Mouse (Mus musculus) testis, adult 2 months (tissue): ENCODE measurements around the gene Mad1l1. TPM values are rescaled to one million over a fixed set of nuclear protein-coding genes. Genes with fewer than 3 reads are reported as not detected.

ENCODE experiments used
- H3K27ac ChIP-seq: fragments of 200-500 bp; 2 replicates; pipeline ENCODE4 v1.5.1; 2012; ENCODE audit warnings: low read depth, low read length; ENCODE audit not compliant: control insufficient read depth, insufficient read depth
- H3K27me3 ChIP-seq: fragments of 200-500 bp; 2 replicates; pipeline ENCODE4 v1.6.1; 2012; ENCODE audit warnings: mild to moderate bottlenecking, low read length, moderate library complexity; ENCODE audit not compliant: control insufficient read depth, insufficient read depth
- H3K36me3 ChIP-seq: fragments of 200-500 bp; 2 replicates; pipeline ENCODE4 v1.6.1; 2012; ENCODE audit warnings: mild to moderate bottlenecking, low read length; ENCODE audit not compliant: control insufficient read depth, insufficient read depth
- H3K4me1 ChIP-seq: fragments of 200-500 bp; 2 replicates; pipeline ENCODE4 v1.6.1; 2012; ENCODE audit warnings: low read length; ENCODE audit not compliant: control insufficient read depth, insufficient read depth
- H3K4me3 ChIP-seq: fragments of 200-500 bp; 2 replicates; pipeline ENCODE4 v1.5.1; 2012; ENCODE audit warnings: low read depth, mild to moderate bottlenecking, low read length, moderate library complexity, mixed read lengths; ENCODE audit not compliant: control insufficient read depth
- CTCF ChIP-seq: fragments of 200-500 bp; IDR thresholded peaks from 2 replicates; pipeline ENCODE4 v1.5.1; 2012; ENCODE audit warnings: low read depth, mild to moderate bottlenecking, inconsistent platforms, low read length, moderate library complexity; ENCODE audit not compliant: control insufficient read depth, insufficient read depth, insufficient replicate concordance
- POLR2A ChIP-seq: fragments of 200-500 bp; IDR thresholded peaks from 2 replicates; pipeline ENCODE4 v1.6.1; 2012; ENCODE audit warnings: low read depth, mild to moderate bottlenecking, inconsistent platforms, low read length, moderate library complexity; ENCODE audit not compliant: control insufficient read depth
- polyA plus RNA-seq: library from polyadenylated mRNA; depleted of rRNA; stranded (reverse); fragments of >200 nt; gene quantifications from 2 replicates; pipeline ENCODE4 v1.2.3, GENCODE M21; 2012

Mad1l1 gene
- polyA plus RNA-seq, 1 experiment = 16.7 TPM

DNA sequence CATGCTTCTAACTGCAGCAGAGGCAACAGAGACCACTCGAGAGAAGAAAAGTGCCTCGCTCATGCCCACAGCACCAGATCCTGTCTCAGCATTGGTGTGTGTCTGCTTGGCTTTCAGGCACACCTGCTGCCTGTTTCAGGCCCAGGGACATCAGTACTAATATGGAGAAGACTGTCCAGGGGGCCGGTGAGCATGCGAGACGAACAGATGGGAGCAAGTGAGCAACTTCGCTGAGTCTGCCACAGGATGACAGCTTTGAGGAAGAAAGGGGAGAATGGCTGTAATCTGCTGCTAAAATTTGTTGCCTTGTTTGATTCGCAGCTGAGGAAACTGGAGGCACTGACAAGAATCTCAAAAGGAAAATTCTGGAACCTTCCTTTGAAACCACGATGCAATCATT, 227.9 kb downstream of the Mad1l1 start:
- H3K27ac ChIP-seq = no peak overlapping the region
- no peaks in the 10 kb centered on the region for H3K27me3 ChIP-seq
- TF ChIP-seq CTCF = no peak
- TF ChIP-seq POLR2A = no peak
- H3K4me3 ChIP-seq = no peak overlapping the region
- H3K36me3 ChIP-seq = no peaks in the 10 kb centered on the region
- H3K4me1 ChIP-seq = no peaks in the 10 kb centered on the region

DNA sequence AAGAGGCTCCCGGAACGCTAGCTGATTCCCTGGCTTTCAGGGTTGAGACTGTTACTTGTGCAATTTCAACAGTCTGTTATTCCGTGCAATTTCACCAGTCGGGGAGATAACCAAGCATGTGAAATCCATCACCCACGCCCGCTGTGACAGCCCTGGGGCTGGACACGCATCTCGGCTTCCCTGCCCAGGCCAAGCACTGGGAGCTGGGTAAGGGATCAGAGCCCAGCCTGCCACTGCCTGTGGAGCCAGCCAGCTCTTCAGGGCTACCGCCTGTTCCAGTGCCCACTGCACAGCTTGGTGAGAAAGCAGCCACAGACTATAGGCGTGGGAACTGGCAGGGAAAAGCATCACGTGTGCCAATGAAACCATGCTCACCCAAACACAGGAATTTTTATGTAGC, 229.8 kb downstream of the Mad1l1 start:
- H3K27ac ChIP-seq = no peak overlapping the region
- no peaks in the 10 kb centered on the region for H3K4me1 ChIP-seq
- TF ChIP-seq CTCF = no peak
- no peak for TF ChIP-seq POLR2A
- H3K36me3 ChIP-seq = no peaks in the 10 kb centered on the region
- H3K4me3 ChIP-seq = no peak overlapping the region
- no peaks in the 10 kb centered on the region for H3K27me3 ChIP-seq

DNA sequence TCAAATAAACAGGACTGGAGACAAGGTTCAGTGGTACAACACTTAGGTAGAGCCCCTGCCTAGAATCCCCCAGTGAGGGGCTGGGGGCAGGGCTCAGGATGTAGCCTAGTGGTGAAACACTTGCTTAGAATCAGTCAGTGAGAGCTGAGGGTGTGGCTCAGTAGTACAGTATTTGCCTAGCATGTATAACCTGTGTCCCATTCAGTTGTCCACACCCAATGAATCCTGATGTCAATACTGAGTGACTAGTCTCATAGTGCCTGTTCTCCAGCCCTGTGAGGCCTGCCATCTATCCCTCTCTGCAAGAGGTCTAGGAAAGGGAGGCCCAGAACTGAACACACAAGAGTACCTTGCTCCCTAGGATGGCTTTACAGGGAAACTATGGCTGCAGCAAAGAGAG, 232.1 kb downstream of the Mad1l1 start:
- Histone ChIP-seq H3K27me3 (no peaks in the 10 kb centered on the region), H3K4me1 (peaks cover 3% of the 10 kb centered on the region; the same call in 1 of the 2 replicates), H3K4me3 (no peak overlapping the region), H3K36me3 (no peaks in the 10 kb centered on the region; the same call in 1 of the 2 replicates), H3K27ac (no peak overlapping the region)
- TF ChIP-seq CTCF (no peak), POLR2A (no peak)

DNA sequence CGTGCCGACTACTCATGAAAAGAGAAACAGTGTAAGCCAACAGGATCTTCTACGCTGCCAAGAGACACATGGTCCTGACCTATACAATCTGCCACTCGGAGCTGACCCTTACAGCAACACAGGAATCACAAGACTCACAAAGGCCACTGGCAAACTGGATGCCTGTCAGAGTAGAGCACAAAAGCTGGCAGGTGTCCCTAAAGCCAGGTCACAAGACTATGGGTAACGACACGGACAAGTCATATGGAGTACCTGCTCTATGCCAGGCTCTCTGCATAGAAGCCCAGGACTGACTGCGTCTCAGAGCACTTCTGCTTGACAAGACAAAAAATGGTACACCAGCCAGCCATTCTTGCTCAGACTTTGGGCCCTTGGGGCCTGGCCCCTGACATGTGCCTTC, 234.1 kb downstream of the Mad1l1 start:
- Histone ChIP-seq H3K4me3 (no peak overlapping the region), H3K27ac (no peak overlapping the region), H3K27me3 (no peaks in the 10 kb centered on the region), H3K36me3 (no peaks in the 10 kb centered on the region; the same call in 1 of the 2 replicates), H3K4me1 (peaks cover 3% of the 10 kb centered on the region; the same call in 1 of the 2 replicates)
- TF ChIP-seq POLR2A (no peak), CTCF (no peak)

DNA sequence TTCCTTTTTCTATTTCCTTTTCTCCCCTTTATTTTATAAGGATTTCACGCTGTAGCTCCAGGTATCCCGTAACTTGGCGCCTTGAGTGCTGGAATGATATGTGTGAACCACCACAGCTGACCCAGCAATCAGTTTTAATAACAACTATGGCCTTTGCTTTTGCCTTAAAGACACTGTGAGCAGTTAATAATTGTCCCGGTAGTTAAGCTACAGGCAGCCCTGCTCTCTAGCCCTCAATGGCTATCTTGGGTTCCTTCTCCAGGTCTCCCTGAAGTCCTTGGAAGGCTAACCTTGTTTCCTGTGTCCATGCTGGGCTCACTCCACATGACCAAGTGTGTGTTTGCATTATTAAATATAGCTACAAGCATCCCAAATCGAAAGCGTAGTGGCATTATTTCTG, 237.0 kb downstream of the Mad1l1 start:
- no peaks in the 10 kb centered on the region; the same call in 1 of the 2 replicates for H3K36me3 ChIP-seq
- H3K27me3 ChIP-seq = no peaks in the 10 kb centered on the region
- H3K27ac ChIP-seq = no peak overlapping the region
- no peak overlapping the region for H3K4me3 ChIP-seq
- TF ChIP-seq CTCF = no peak
- peaks cover 3% of the 10 kb centered on the region; the same call in 1 of the 2 replicates for H3K4me1 ChIP-seq

DNA sequence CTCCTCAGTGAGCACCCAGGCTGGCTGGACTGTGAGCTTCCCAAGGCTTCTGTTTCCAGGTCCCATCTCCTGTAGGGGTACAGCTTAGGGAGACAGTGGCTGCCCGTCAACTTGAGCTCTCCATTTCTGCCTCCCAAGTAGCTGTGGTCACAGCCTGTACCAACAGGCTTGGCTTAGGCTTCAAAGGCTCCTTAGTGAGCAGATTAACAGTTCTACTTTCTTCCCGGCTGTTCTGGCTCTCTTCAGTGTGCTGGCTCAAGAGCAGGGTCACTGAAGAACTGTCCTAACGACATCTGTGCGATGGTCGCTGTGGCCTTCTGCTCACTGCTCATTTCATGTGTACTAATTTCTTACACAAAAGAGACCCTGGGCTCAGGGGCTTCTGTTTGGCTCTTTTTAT, 237.4 kb downstream of the Mad1l1 start:
- TF ChIP-seq CTCF (no peak), POLR2A (no peak)
- H3K4me3 ChIP-seq = no peak overlapping the region
- no peaks in the 10 kb centered on the region; the same call in 1 of the 2 replicates for H3K36me3 ChIP-seq
- H3K4me1 ChIP-seq = peaks cover 3% of the 10 kb centered on the region; the same call in 1 of the 2 replicates
- no peak overlapping the region for H3K27ac ChIP-seq
- H3K27me3 ChIP-seq = no peaks in the 10 kb centered on the region

DNA sequence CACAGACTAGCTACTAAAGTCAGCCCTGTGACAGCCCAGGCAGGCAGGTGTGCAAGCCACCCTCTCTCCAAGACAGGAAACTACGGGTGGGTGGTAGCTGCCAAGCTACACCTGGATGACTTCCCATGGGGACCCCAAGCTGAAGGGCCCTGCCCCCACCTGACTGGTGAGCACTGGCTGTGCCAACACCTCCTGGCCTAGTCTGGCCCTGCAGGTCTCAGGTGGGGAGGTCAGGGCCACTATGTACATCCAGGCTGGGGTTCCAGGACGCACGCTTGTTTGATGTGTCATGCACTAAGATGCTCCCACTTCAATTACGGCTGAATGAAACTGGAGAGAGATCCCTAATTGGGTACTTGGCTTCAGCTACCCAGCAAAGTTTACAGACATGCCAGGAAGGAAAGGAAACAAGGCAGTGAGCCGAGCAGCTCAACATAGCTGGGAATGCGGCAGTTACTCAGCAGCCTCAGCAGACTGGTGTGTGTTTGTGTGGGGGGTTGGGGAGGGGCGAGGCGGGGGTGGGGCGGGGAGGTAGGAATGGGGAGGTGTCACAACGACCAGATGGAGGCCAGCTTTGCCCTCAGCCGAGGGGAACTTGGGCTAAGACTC, 239.0 kb downstream of the Mad1l1 start:
- H3K4me3 ChIP-seq = no peak overlapping the region
- H3K27ac ChIP-seq = no peak overlapping the region
- H3K4me1 ChIP-seq = peaks cover 3% of the 10 kb centered on the region; the same call in 1 of the 2 replicates
- no peaks in the 10 kb centered on the region; the same call in 1 of the 2 replicates for H3K36me3 ChIP-seq
- no peaks in the 10 kb centered on the region for H3K27me3 ChIP-seq
- TF ChIP-seq CTCF (no peak), POLR2A (no peak)
